ENCODE assay signal across 26 mouse cellular contexts in genomic region chr3:121618561-121618960, GRCm38 (mm10). TPM values are rescaled to one million over a fixed set of nuclear protein-coding genes. Genes with fewer than 3 reads are reported as not detected.
A peak's percentile ranks its signal among the peaks of the same experiment; 100 is the strongest.
DNase-seq lines count a peak whose midpoint lies in the region; ATAC-seq and TF ChIP-seq lines count a peak whose summit lies in the region.
"Had no signal": no experiment of that assay in that cellular context is flagged by ENCODE, and none has a peak within 500 bp of the region (broad histone marks: within the 10 kb centered on the region; RNA-seq: fewer than 3 reads in every experiment).

No protein-coding gene starts in this region.

- H3K4me2 ChIP-seq in heart, postnatal 0 days (ENCODE audit: low read depth, low read length): no peak overlapping the region
- H3K4me2 ChIP-seq: embryonic facial prominence, embryonic 13.5 days; forebrain, embryonic 13.5 days; hindbrain, embryonic 12.5 days had no signal

- H3K4me1 ChIP-seq in heart, postnatal 0 days (ENCODE audit: control insufficient read depth, insufficient read depth): peaks cover 12% of the 10 kb centered on the region
- H3K4me1 ChIP-seq: embryonic facial prominence, embryonic 13.5 days; forebrain, embryonic 13.5 days; hindbrain, embryonic 12.5 days had no signal

- peak overlapping the region; percentile 25; the same call in 1 of the 2 replicates for H3K27ac ChIP-seq in heart, postnatal 0 days (ENCODE audit: low read depth)
- H3K27ac ChIP-seq: embryonic facial prominence, embryonic 13.5 days; forebrain, embryonic 13.5 days; heart, adult 2 months; hindbrain, embryonic 12.5 days; hindbrain, postnatal 0 days had no signal

- 11% methylated on average over 2 of the region's 2 CpGs for WGBS in heart, postnatal 0 days

- no peaks in the 10 kb centered on the region for H3K36me3 ChIP-seq in heart, postnatal 0 days (replicated peaks; ENCODE audit: control insufficient read depth, insufficient read depth, low read length)
- H3K36me3 ChIP-seq: embryonic facial prominence, embryonic 13.5 days; G1E; hindbrain, embryonic 12.5 days had no signal

- peak; percentile 98 for ATAC-seq in frontal cortex, adult (ENCODE audit: low TSS enrichment)
- ATAC-seq in heart, postnatal 0 days (ENCODE audit: insufficient read depth, low read depth): no peak
- ATAC-seq: CD4-positive, CD25-positive, alpha-beta regulatory T cell, adult 4 months; forebrain, embryonic 13.5 days; forebrain, postnatal 0 days; hindbrain, postnatal 0 days had no signal

- no peak for TF ChIP-seq EP300 in heart, postnatal 0 days (IDR thresholded peaks at IDR 0.05; ENCODE audit: low read depth)

- no peaks in the 10 kb centered on the region for H3K27me3 ChIP-seq in heart, postnatal 0 days (ENCODE audit: control insufficient read depth, insufficient read depth, low read length)
- H3K27me3 ChIP-seq: embryonic facial prominence, embryonic 13.5 days; forebrain, embryonic 13.5 days; hindbrain, embryonic 12.5 days had no signal

- DNase-seq in frontal cortex, postnatal 14 days (ENCODE audit: low spot score in 2 of 2): no peak
- no peak for DNase-seq in heart, postnatal 0 days (ENCODE audit: low spot score)
- DNase-seq in heart, adult 9 months (ENCODE audit: low spot score in 2 of 2): no peak
- peak; percentile 13 for DNase-seq in right cerebral cortex, adult 18-20 months
- no peak for DNase-seq in right cerebral cortex, postnatal 25 days
- DNase-seq in kidney, adult 8-10 months: no peak
- DNase-seq: adrenal gland, postnatal 10 days; B cell, adult 2 months; cerebellum, adult 11-12 months; cerebellum, adult 9-10 months; cerebellum, postnatal 36 days; forebrain, postnatal 0 days; gastrocnemius, postnatal 36 days; heart, adult 2 months; heart, postnatal 14 days had no signal

- H3K9me3 ChIP-seq in heart, postnatal 0 days (replicated peaks; ENCODE audit: control insufficient read depth, low read length): no peaks in the 10 kb centered on the region
- H3K9me3 ChIP-seq: embryonic facial prominence, embryonic 13.5 days; forebrain, embryonic 13.5 days; G1E; hindbrain, embryonic 12.5 days had no signal

- TF ChIP-seq CTCF in heart, postnatal 0 days (IDR thresholded peaks at IDR 0.05; ENCODE audit: low read depth): no peak

- no peak overlapping the region for H3K9ac ChIP-seq in heart, postnatal 0 days (replicated peaks; ENCODE audit: low read depth, low read length)
- H3K9ac ChIP-seq: embryonic facial prominence, embryonic 13.5 days; forebrain, embryonic 13.5 days; forebrain, postnatal 0 days; hindbrain, embryonic 12.5 days had no signal

- no peak overlapping the region for H3K4me3 ChIP-seq in heart, postnatal 0 days (ENCODE audit: low read depth, low read length)
- H3K4me3 ChIP-seq: embryonic facial prominence, embryonic 13.5 days; forebrain, embryonic 13.5 days; heart, adult 2 months; hindbrain, embryonic 12.5 days had no signal

RNA-seq across cellular contexts. Expression of gene 4930432M17Rik, which starts 52.0 kb away (rescaled TPM):
- total RNA-seq in heart, postnatal 0 days (2014; rRNA removed; ENCODE audit: low replicate concordance): not detected in 2 replicates
- not detected in 2 replicates for polyA plus RNA-seq in heart, postnatal 0 days (2015; fragmentation: Nextera tagmentation; extraction: Ambion mirVana)
- total RNA-seq: adrenal gland, postnatal 10 days; adrenal gland, postnatal 4 days; forebrain, postnatal 0 days; gastrocnemius, adult 8-10 months; gastrocnemius, postnatal 36 days; heart, adult 2 months; heart, postnatal 14 days; hindbrain, postnatal 0 days had no signal
- polyA plus RNA-seq: CD4-positive, CD25-positive, alpha-beta regulatory T cell, adult 4 months; embryonic facial prominence, embryonic 13.5 days; forebrain, embryonic 13.5 days; forebrain, postnatal 0 days; G1E; heart, adult 2 months; heart, embryonic 14.5 days; hindbrain, embryonic 12.5 days; hindbrain, postnatal 0 days; intestine, embryonic 14.5 days had no signal
